Mouse (Mus musculus): ENCODE measurements around the gene Cux1.

The Cux1 gene

GRCm38 (mm10) chr5:136428498-136429060 is 138.7 kb downstream of the Cux1 start:
- DNase-seq (ENCODE audit: extremely low spot score, low spot score): no peak

GRCm38 (mm10) chr5:136427772-136428497 is 139.4 kb downstream of the Cux1 start:
- no peak for DNase-seq (ENCODE audit: extremely low spot score, low spot score)

GRCm38 (mm10) chr5:136427121-136427771 is 140.0 kb downstream of the Cux1 start:
- DNase-seq (ENCODE audit: extremely low spot score, low spot score): no peak

- no peak for DNase-seq (ENCODE audit: extremely low spot score, low spot score)
Measured at GRCm38 (mm10) chr5:136422948-136423347, 144.3 kb downstream of the Cux1 start.

- no peak for DNase-seq (ENCODE audit: extremely low spot score, low spot score)
Measured at GRCm38 (mm10) chr5:136421885-136422284, 145.4 kb downstream of the Cux1 start.

- DNase-seq (ENCODE audit: extremely low spot score, low spot score): no peak
Measured at GRCm38 (mm10) chr5:136421316-136421715, 146.0 kb downstream of the Cux1 start.

- DNase-seq (ENCODE audit: extremely low spot score, low spot score): no peak
Measured at GRCm38 (mm10) chr5:136420342-136420741, 146.9 kb downstream of the Cux1 start.

GRCm38 (mm10) chr5:136417891-136418290 is 149.4 kb downstream of the Cux1 start:
- no peak for DNase-seq (ENCODE audit: extremely low spot score, low spot score)

GRCm38 (mm10) chr5:136414479-136414878 is 152.8 kb downstream of the Cux1 start:
- DNase-seq (ENCODE audit: extremely low spot score, low spot score): no peak

- no peak for DNase-seq (ENCODE audit: extremely low spot score, low spot score)
Measured at GRCm38 (mm10) chr5:136410681-136411181, 156.6 kb downstream of the Cux1 start.

- DNase-seq (ENCODE audit: extremely low spot score, low spot score): no peak
Measured at GRCm38 (mm10) chr5:136406357-136406756, 160.9 kb downstream of the Cux1 start.

- peak; percentile 45 for DNase-seq (ENCODE audit: extremely low spot score, low spot score)
Measured at GRCm38 (mm10) chr5:136403565-136403961, 163.7 kb downstream of the Cux1 start.

- no peak for DNase-seq (ENCODE audit: extremely low spot score, low spot score)
Measured at GRCm38 (mm10) chr5:136402622-136403564, 164.4 kb downstream of the Cux1 start.

- DNase-seq (ENCODE audit: extremely low spot score, low spot score): no peak
Measured at GRCm38 (mm10) chr5:136398706-136399105, 168.6 kb downstream of the Cux1 start.

- no peak for DNase-seq (ENCODE audit: extremely low spot score, low spot score)
Measured at GRCm38 (mm10) chr5:136396699-136397098, 170.6 kb downstream of the Cux1 start.

GRCm38 (mm10) chr5:136396256-136396655 is 171.0 kb downstream of the Cux1 start:
- no peak for DNase-seq (ENCODE audit: extremely low spot score, low spot score)

GRCm38 (mm10) chr5:136395600-136396195 is 171.6 kb downstream of the Cux1 start:
- no peak for DNase-seq (ENCODE audit: extremely low spot score, low spot score)

GRCm38 (mm10) chr5:136394517-136395212 is 172.6 kb downstream of the Cux1 start:
- no peak for DNase-seq (ENCODE audit: extremely low spot score, low spot score)

GRCm38 (mm10) chr5:136393621-136394020 is 173.7 kb downstream of the Cux1 start:
- DNase-seq (ENCODE audit: extremely low spot score, low spot score): no peak

- no peak for DNase-seq (ENCODE audit: extremely low spot score, low spot score)
Measured at GRCm38 (mm10) chr5:136386757-136387156, 180.5 kb downstream of the Cux1 start.
